Mouse (Mus musculus) erythroblast, embryonic 14.5 days (primary cell): ENCODE data around the gene Gm4491.

Source experiments
- GATA1 ChIP-seq: IDR thresholded peaks from 2 replicates; pipeline ENCODE4 v1.6.1; 2012; ENCODE audit warnings: low read length, inconsistent platforms, mixed read lengths
- TAL1 ChIP-seq: IDR thresholded peaks from 3 replicates; pipeline ENCODE4 v1.6.1; 2012; ENCODE audit warnings: low read length, inconsistent platforms, mixed read lengths

GRCm38 (mm10) chr14:57154916-57155315 lies 39.2 kb upstream of the Gm4491 start:
- no peak for TF ChIP-seq GATA1
- no peak for TF ChIP-seq TAL1
